Mouse (Mus musculus) C2C12 (cell line): ENCODE results near the gene Ccdc146. TPM values are rescaled to one million over a fixed set of nuclear protein-coding genes. Genes with fewer than 3 reads are reported as not detected.
"Not testable (repeated sequence)": the region's sequence is repeated elsewhere in the genome, so short reads cannot be mapped to it uniquely, and the experiment has no call there.

Experiments used
- H3K27me3 ChIP-seq: one replicate; pipeline ENCODE4 v1.6.1; 2011; ENCODE audit not compliant: control insufficient read depth, insufficient read depth, insufficient read length
- H3K36me3 ChIP-seq: one replicate; pipeline ENCODE4 v1.6.1; 2011; ENCODE audit not compliant: control insufficient read depth, insufficient read depth
- H3K4me3 ChIP-seq: one replicate; pipeline ENCODE4 v1.5.1; 2011; ENCODE audit warnings: mild to moderate bottlenecking, control low read depth; ENCODE audit not compliant: poor library complexity, insufficient read depth, severe bottlenecking
- H3K79me2 ChIP-seq: one replicate; pipeline ENCODE4 v1.6.1; 2011; ENCODE audit not compliant: control insufficient read depth, insufficient read depth
- H3K79me3 ChIP-seq: one replicate; pipeline ENCODE4 v1.6.1; 2011; ENCODE audit warnings: low read depth, control low read depth
- H3ac ChIP-seq: one replicate; pipeline ENCODE3; 2011; ENCODE audit warnings: low read depth; ENCODE audit not compliant: control insufficient read depth, insufficient read length
- CEBPB ChIP-seq: IDR thresholded peaks from one replicate; pipeline ENCODE4 v1.6.1; 2011; ENCODE audit warnings: low read depth, mild to moderate bottlenecking, control low read depth, moderate library complexity
- CTCF ChIP-seq: IDR thresholded peaks from one replicate; pipeline ENCODE4 v1.5.1; 2011; ENCODE audit not compliant: control insufficient read depth, insufficient read depth, insufficient read length
- FOSL1 ChIP-seq: IDR thresholded peaks from one replicate; pipeline ENCODE4 v1.8.0; 2011; ENCODE audit warnings: mild to moderate bottlenecking, low read length; ENCODE audit not compliant: poor library complexity, insufficient read depth, severe bottlenecking
- MAX ChIP-seq: IDR thresholded peaks from one replicate; pipeline ENCODE4 v1.6.1; 2011; ENCODE audit warnings: mild to moderate bottlenecking, control low read depth
- MYOD1 ChIP-seq: IDR thresholded peaks from one replicate; pipeline ENCODE4 v1.6.1; 2011; ENCODE audit warnings: low read depth; ENCODE audit not compliant: control insufficient read depth, insufficient read length
- MYOG ChIP-seq: IDR thresholded peaks from one replicate; pipeline ENCODE4 v1.6.1; 2011; ENCODE audit not compliant: control insufficient read depth, insufficient read length; ENCODE audit errors: extremely low read depth
- USF1 ChIP-seq: IDR thresholded peaks from one replicate; pipeline ENCODE4 v1.6.1; 2011; ENCODE audit warnings: low read depth, mild to moderate bottlenecking, control low read depth, moderate library complexity
- polyA plus RNA-seq: library from polyadenylated mRNA; unstranded; fragments of >200 nt; fragmentation: generic; extraction: Trizol; gene quantifications from one replicate; pipeline ENCODE4 v1.2.1, GENCODE M21; 2012; ENCODE audit warnings: missing spikeins

The Ccdc146 gene
- polyA plus RNA-seq, 1 experiment = not detected

- TF ChIP-seq USF1 = no peak
- TF ChIP-seq MAX = no peak
- no peak for TF ChIP-seq FOSL1
- no peak for TF ChIP-seq CEBPB
- no peak for TF ChIP-seq MYOG
- TF ChIP-seq MYOD1 = no peak
- TF ChIP-seq CTCF = no peak
- Histone ChIP-seq H3K27me3 (peaks cover 5% of the 10 kb centered on the region), H3ac (no peak overlapping the region)
These were observed 57.0 kb downstream of the Ccdc146 start for GRCm38 (mm10) chr5:21367514-21367913.

GRCm38 (mm10) chr5:21366338-21367053, 58.0 kb downstream of the Ccdc146 start:
- no peaks in the 10 kb centered on the region for H3K36me3 ChIP-seq
- peaks cover 3% of the 10 kb centered on the region for H3K27me3 ChIP-seq
- H3K79me2 ChIP-seq = no peaks in the 10 kb centered on the region
- H3K4me3 ChIP-seq = no peak overlapping the region
- no peak overlapping the region for H3ac ChIP-seq
- TF ChIP-seq CTCF (no peak), MYOD1 (no peak), CEBPB (no peak), FOSL1 (no peak), MYOG (no peak), USF1 (no peak), MAX (no peak)
- no peaks in the 10 kb centered on the region for H3K79me3 ChIP-seq

More at GRCm38 (mm10) chr5:21367514-21367913, 57.0 kb downstream of the Ccdc146 start:
- H3K36me3 ChIP-seq = no peaks in the 10 kb centered on the region
- H3K79me3 ChIP-seq = no peaks in the 10 kb centered on the region
- H3K79me2 ChIP-seq = no peaks in the 10 kb centered on the region
- no peak overlapping the region for H3K4me3 ChIP-seq

GRCm38 (mm10) chr5:21363343-21363742, 61.1 kb downstream of the Ccdc146 start:
- TF ChIP-seq MYOG (no peak), MYOD1 (no peak), USF1 (no peak)
- no peaks in the 10 kb centered on the region for H3K79me3 ChIP-seq
- no peak overlapping the region for H3K4me3 ChIP-seq
- H3K79me2 ChIP-seq = no peaks in the 10 kb centered on the region
- no peak overlapping the region for H3ac ChIP-seq
- H3K36me3 ChIP-seq = no peaks in the 10 kb centered on the region
- H3K27me3 ChIP-seq = peaks cover 3% of the 10 kb centered on the region

DNA sequence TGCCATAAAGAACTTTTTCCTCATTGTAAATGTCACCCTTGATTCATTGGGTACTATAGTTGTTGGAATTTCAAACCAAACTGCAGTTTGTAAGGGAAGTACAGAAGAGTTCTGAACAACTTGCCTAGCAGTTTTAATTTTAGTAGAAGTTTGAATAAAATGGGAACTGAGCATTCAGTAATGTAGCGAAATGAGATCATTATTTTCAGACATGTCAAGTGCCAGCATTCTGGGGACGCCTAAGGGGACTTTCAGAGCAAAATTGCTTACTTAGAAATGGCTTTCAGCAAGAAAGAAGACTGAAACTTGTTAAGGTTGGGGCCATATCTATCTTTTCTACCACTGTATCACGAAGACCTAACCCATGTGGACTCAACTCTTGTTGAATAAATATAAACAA, 65.8 kb downstream of the Ccdc146 start:
- Histone ChIP-seq H3K36me3 (no peaks in the 10 kb centered on the region), H3K4me3 (no peak overlapping the region), H3K79me3 (no peaks in the 10 kb centered on the region), H3K79me2 (no peaks in the 10 kb centered on the region), H3ac (no peak overlapping the region), H3K27me3 (no peaks in the 10 kb centered on the region)
- TF ChIP-seq MYOG (no peak), MAX (no peak), FOSL1 (no peak), USF1 (no peak), MYOD1 (no peak), CEBPB (no peak), CTCF (no peak)

- Histone ChIP-seq H3K79me2 (no peaks in the 10 kb centered on the region), H3K4me3 (no peak overlapping the region), H3ac (no peak overlapping the region), H3K36me3 (no peaks in the 10 kb centered on the region), H3K27me3 (no peaks in the 10 kb centered on the region), H3K79me3 (no peaks in the 10 kb centered on the region)
- TF ChIP-seq CTCF (no peak), MAX (no peak), MYOG (no peak), FOSL1 (no peak), CEBPB (no peak), USF1 (no peak), MYOD1 (no peak)
These were observed 72.8 kb downstream of the Ccdc146 start for GRCm38 (mm10) chr5:21351678-21352077.

- H3K79me2 ChIP-seq = no peaks in the 10 kb centered on the region
- H3K27me3 ChIP-seq = no peaks in the 10 kb centered on the region
- no peaks in the 10 kb centered on the region for H3K36me3 ChIP-seq
- H3K4me3 ChIP-seq = no peak overlapping the region
- H3K79me3 ChIP-seq = no peaks in the 10 kb centered on the region
- no peak overlapping the region for H3ac ChIP-seq
- TF ChIP-seq MAX = no peak
- no peak for TF ChIP-seq CTCF
- TF ChIP-seq MYOG = no peak
- TF ChIP-seq CEBPB = no peak
- no peak for TF ChIP-seq FOSL1
- no peak for TF ChIP-seq MYOD1
- no peak for TF ChIP-seq USF1
These were observed 76.1 kb downstream of the Ccdc146 start for GRCm38 (mm10) chr5:21348366-21348765.

DNA sequence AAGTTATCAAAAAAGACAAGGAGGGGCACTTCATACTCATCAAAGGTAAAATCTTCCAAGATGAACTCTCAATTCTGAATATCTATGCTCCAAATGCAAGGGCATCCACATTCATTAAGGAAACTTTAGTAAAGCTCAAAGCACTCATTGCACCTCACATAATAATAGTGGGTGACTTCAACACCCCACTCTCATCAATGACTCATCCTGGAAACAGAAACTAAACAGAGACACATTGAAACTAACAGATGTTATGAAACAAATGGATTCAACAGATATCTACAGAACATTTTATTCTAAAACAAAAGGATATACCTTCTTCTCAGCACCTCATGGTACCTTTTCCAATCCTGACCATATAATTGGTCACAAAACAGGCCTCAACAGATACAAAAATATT, 82.2 kb downstream of the Ccdc146 start:
- H3K79me3 ChIP-seq, H3K79me2 ChIP-seq, H3ac ChIP-seq, H3K27me3 ChIP-seq, H3K36me3 ChIP-seq, H3K4me3 ChIP-seq: not testable (repeated sequence)
